Mouse (Mus musculus) A20 (cell line): ENCODE results near the gene Cyb5d1.

Source experiments
- DNase-seq: peaks from one replicate; pipeline ENCODE4 v3.0.0-alpha.2; 2011; ENCODE audit warnings: low read depth, low spot score

The Cyb5d1 gene

DNA sequence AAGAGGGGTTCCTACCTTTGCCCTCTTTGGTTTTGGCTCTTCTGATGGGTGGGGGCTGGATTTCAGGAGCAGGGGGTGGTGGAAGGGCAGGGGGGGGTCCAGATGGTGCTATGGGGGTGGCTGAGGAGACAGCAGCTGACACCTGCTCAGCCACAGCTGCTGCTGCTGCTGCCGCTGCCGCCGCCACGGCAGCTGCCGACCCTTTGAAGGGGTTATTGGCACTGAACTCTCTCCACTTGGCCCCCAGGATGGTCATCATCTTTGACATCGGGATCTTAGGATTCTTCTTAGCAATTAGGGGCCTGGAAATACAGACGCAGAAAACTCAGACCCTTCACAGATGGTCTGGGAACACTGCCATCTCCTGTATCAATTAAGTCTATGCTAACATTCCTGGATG, 33.4 kb downstream of the Cyb5d1 start:
- DNase-seq, result no peak

DNA sequence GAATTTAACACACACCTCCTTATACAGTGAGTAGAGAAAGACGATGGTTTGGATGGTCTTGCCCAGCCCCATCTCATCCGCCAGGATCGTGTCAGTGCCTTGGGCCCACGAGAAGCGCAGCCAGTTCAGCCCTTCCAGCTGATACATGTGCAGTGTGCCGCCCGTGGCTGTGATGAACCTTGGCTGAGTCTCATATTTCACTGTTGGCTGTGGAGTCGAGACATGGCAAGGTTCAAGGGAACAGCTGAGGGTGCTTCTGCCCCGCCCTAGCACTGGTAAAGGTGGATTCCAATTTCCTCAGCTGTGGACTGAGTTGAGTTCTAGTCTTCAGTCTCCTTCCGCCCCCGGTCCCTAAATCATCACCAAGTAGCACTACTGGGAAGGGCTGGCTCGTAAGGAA, 37.7 kb downstream of the Cyb5d1 start:
- no peak for DNase-seq

DNA sequence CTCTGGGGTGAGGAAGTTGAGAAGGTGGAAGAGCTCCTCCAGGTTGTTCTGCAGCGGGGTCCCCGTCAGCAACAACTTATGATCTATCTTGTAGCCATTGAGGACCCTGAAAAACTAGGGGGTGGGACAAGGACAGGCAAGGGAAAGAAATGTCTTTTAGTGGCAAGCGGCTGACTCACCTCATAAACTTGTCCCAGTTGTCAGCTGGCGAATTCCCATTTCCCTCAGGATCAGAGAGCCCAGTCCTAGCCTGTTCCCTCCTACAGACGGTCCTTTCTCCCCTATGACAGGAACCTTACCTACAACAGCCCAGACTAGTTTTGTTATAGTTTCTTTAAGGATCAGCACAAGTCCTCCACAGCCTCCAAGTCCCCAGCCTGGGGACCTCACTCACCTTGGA, 38.9 kb downstream of the Cyb5d1 start:
- DNase-seq, result no peak

DNA sequence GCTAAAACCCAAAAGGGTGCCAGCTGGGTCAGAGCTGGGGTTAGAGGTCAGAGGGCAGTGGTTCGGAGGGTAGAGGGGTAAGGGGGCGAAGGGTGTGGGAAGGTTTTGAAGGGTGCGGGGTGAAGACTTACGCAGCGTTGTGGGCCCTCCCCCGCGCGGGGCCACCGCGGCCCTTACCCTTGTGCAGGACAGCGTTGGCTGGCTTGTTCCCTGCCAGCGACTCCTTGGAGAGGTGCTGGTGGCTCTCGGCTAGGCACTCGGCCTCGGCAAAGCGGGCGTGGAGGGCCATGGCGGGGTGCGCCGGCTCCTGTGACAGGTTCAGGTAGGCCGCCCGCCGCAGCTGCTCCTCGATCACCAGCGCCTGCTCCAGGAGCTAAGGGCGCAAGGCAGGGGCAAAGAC, 49.0 kb downstream of the Cyb5d1 start:
- no peak for DNase-seq
